ENCODE assay signal across 25 mouse cellular contexts in the genomic region with DNA sequence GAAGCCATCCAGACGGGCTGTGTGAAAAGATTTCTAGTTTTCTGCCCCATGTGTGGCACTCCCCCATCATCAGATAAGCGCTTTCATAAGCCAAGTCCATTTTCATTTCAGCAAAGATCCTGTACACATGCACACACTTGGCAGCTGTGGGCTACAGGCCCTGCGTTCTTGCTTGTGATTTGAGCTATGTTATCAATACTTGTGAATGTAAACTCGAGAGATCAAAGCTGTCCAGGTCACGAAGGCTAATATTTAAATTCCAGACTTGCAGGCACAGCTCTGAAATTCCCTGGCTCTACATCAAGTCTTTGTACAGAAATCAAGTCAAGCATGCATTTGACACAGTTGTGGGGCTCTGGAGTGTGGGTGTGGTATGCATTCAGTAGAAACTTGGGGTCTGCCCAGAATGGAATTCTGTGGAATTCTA.
DNase-seq lines count a peak whose midpoint lies in the region; ATAC-seq and TF ChIP-seq lines count a peak whose summit lies in the region.
"Had no signal": no experiment of that assay in that cellular context is flagged by ENCODE, and none has a peak within 500 bp of the region (broad histone marks: within the 10 kb centered on the region; RNA-seq: fewer than 3 reads in every experiment).

No protein-coding gene starts in this region.

- no peaks in the 10 kb centered on the region for H3K36me3 ChIP-seq in embryonic facial prominence, embryonic 11.5 days (replicated peaks; ENCODE audit: control insufficient read depth, insufficient read depth, low read depth, low read length)
- H3K36me3 ChIP-seq in embryonic facial prominence, embryonic 10.5 days (replicated peaks), result no peaks in the 10 kb centered on the region
- H3K36me3 ChIP-seq in limb, embryonic 13.5 days, result no peaks in the 10 kb centered on the region
- H3K36me3 ChIP-seq in limb, embryonic 10.5 days, result no peaks in the 10 kb centered on the region
- H3K36me3 ChIP-seq in limb, embryonic 14.5 days (ENCODE audit: control insufficient read depth, insufficient read depth, low read length), result no peaks in the 10 kb centered on the region
- H3K36me3 ChIP-seq: hindbrain, embryonic 10.5 days; midbrain, embryonic 15.5 days had no signal

- no peak overlapping the region for H3K4me2 ChIP-seq in embryonic facial prominence, embryonic 11.5 days (ENCODE audit: low read depth, low read length)
- no peak overlapping the region for H3K4me2 ChIP-seq in limb, embryonic 13.5 days (replicated peaks)
- H3K4me2 ChIP-seq in limb, embryonic 14.5 days (replicated peaks; ENCODE audit: low read depth, low read length, severe bottlenecking), result no peak overlapping the region
- H3K4me2 ChIP-seq: forebrain, embryonic 13.5 days; liver, embryonic 11.5 days; midbrain, embryonic 15.5 days had no signal

- no peaks in the 10 kb centered on the region for H3K27me3 ChIP-seq in embryonic facial prominence, embryonic 11.5 days (ENCODE audit: control insufficient read depth, insufficient read depth, low read length)
- no peaks in the 10 kb centered on the region for H3K27me3 ChIP-seq in embryonic facial prominence, embryonic 10.5 days (replicated peaks; ENCODE audit: low read depth, poor library complexity, severe bottlenecking)
- no peaks in the 10 kb centered on the region for H3K27me3 ChIP-seq in limb, embryonic 13.5 days
- H3K27me3 ChIP-seq in limb, embryonic 10.5 days (ENCODE audit: low read depth, poor library complexity, severe bottlenecking), result no peaks in the 10 kb centered on the region
- no peaks in the 10 kb centered on the region for H3K27me3 ChIP-seq in limb, embryonic 14.5 days (ENCODE audit: control insufficient read depth, insufficient read depth, low read length)
- H3K27me3 ChIP-seq: forebrain, embryonic 13.5 days; midbrain, embryonic 15.5 days had no signal

- no peaks in the 10 kb centered on the region for H3K9me3 ChIP-seq in embryonic facial prominence, embryonic 11.5 days (replicated peaks; ENCODE audit: control insufficient read depth, low read length)
- H3K9me3 ChIP-seq in embryonic facial prominence, embryonic 10.5 days, result no peaks in the 10 kb centered on the region
- no peaks in the 10 kb centered on the region for H3K9me3 ChIP-seq in limb, embryonic 13.5 days
- H3K9me3 ChIP-seq in limb, embryonic 10.5 days (replicated peaks), result no peaks in the 10 kb centered on the region
- H3K9me3 ChIP-seq in limb, embryonic 14.5 days (ENCODE audit: control insufficient read depth, low read length), result no peaks in the 10 kb centered on the region
- H3K9me3 ChIP-seq: forebrain, embryonic 13.5 days; hindbrain, embryonic 10.5 days; midbrain, embryonic 15.5 days had no signal

- no peak for TF ChIP-seq POLR2A in limb, embryonic 14.5 days (IDR thresholded peaks at IDR 0.05; ENCODE audit: borderline replicate concordance, extremely low read depth, insufficient read depth, insufficient read length)

- H3K4me3 ChIP-seq in embryonic facial prominence, embryonic 11.5 days (ENCODE audit: low read depth, low read length), result no peak overlapping the region
- no peak overlapping the region for H3K4me3 ChIP-seq in embryonic facial prominence, embryonic 10.5 days
- no peak overlapping the region for H3K4me3 ChIP-seq in limb, embryonic 13.5 days
- no peak overlapping the region for H3K4me3 ChIP-seq in limb, embryonic 10.5 days
- H3K4me3 ChIP-seq in limb, embryonic 14.5 days (replicated peaks; ENCODE audit: low read length), result no peak overlapping the region
- H3K4me3 ChIP-seq: forebrain, embryonic 13.5 days; hindbrain, embryonic 10.5 days; midbrain, embryonic 15.5 days; myocyte had no signal

- ATAC-seq in embryonic facial prominence, embryonic 11.5 days (replicated peaks; ENCODE audit: insufficient number of reproducible peaks, low FRiP score, low TSS enrichment, low read depth), result no peak
- peak; percentile 44; the same call in 1 of the 2 replicates for ATAC-seq in limb, embryonic 13.5 days (ENCODE audit: low FRiP score, low read depth)
- ATAC-seq in limb, embryonic 14.5 days (ENCODE audit: low FRiP score, low read depth), result peak; percentile 37; the same call in 1 of the 2 replicates
- ATAC-seq: activated CD4-positive, CD25-positive, alpha-beta regulatory T cell, adult 4 months; forebrain, embryonic 13.5 days; hindbrain, postnatal 0 days; intestine, postnatal 0 days; lung, postnatal 0 days; midbrain, embryonic 15.5 days had no signal

- peak; percentile 21 for DNase-seq in embryonic facial prominence, embryonic 11.5 days (ENCODE audit: low spot score)
- DNase-seq in embryonic facial prominence, embryonic 10.5 days (ENCODE audit: low spot score), result no peak
- DNase-seq in limb, embryonic 10.5 days (ENCODE audit: low spot score), result no peak
- DNase-seq in Muller cell, postnatal 12 days (ENCODE audit: inconsistent ontology term), result peak; percentile 93
- peak; percentile 52 for DNase-seq in limb, embryonic 14.5 days (ENCODE audit: low spot score)
- no peak for DNase-seq in layer of hippocampus, postnatal 36 days
- no peak for DNase-seq in layer of hippocampus, adult 8-10 months (ENCODE audit: low spot score in 2 of 2)
- DNase-seq: adrenal gland, postnatal 14 days; cerebellum, adult 11 months; cerebellum, postnatal 10 days; gastrocnemius, postnatal 10 days; kidney, postnatal 36 days; layer of hippocampus, adult 9-11 months; right cerebral cortex, postnatal 14 days; thymus, postnatal 4 days had no signal

- no peaks in the 10 kb centered on the region for H3K4me1 ChIP-seq in embryonic facial prominence, embryonic 11.5 days (ENCODE audit: control insufficient read depth, insufficient read depth, low read length)
- H3K4me1 ChIP-seq in embryonic facial prominence, embryonic 10.5 days, result peaks cover 8% of the 10 kb centered on the region
- H3K4me1 ChIP-seq in limb, embryonic 13.5 days, result peaks cover 13% of the 10 kb centered on the region
- peaks cover 2% of the 10 kb centered on the region; the same call in 1 of the 2 replicates for H3K4me1 ChIP-seq in limb, embryonic 10.5 days
- no peaks in the 10 kb centered on the region for H3K4me1 ChIP-seq in limb, embryonic 14.5 days (ENCODE audit: control insufficient read depth, insufficient read depth, low read length)
- H3K4me1 ChIP-seq: midbrain, embryonic 15.5 days had no signal

- no peak overlapping the region for H3K9ac ChIP-seq in embryonic facial prominence, embryonic 11.5 days (replicated peaks; ENCODE audit: low read length)
- no peak overlapping the region for H3K9ac ChIP-seq in limb, embryonic 13.5 days
- no peak overlapping the region for H3K9ac ChIP-seq in limb, embryonic 14.5 days (ENCODE audit: low read depth, low read length, severe bottlenecking)
- H3K9ac ChIP-seq: forebrain, embryonic 13.5 days; midbrain, embryonic 15.5 days had no signal

- WGBS in embryonic facial prominence, embryonic 11.5 days, result 59% methylated on average over 5 of the region's 5 CpGs
- WGBS in embryonic facial prominence, embryonic 10.5 days, result 72% methylated on average over 5 of the region's 5 CpGs
- WGBS in limb, embryonic 13.5 days, result 50% methylated on average over 5 of the region's 5 CpGs
- WGBS in limb, embryonic 10.5 days, result 69% methylated on average over 5 of the region's 5 CpGs
- 43% methylated on average over 5 of the region's 5 CpGs for WGBS in limb, embryonic 14.5 days

- no peak overlapping the region for H3K27ac ChIP-seq in embryonic facial prominence, embryonic 11.5 days (replicated peaks; ENCODE audit: low read depth, low read length)
- no peak overlapping the region for H3K27ac ChIP-seq in embryonic facial prominence, embryonic 10.5 days (replicated peaks)
- no peak overlapping the region for H3K27ac ChIP-seq in limb, embryonic 13.5 days
- no peak overlapping the region for H3K27ac ChIP-seq in limb, embryonic 10.5 days
- H3K27ac ChIP-seq in limb, embryonic 14.5 days (replicated peaks; ENCODE audit: low read depth, low read length), result no peak overlapping the region
- H3K27ac ChIP-seq: forebrain, embryonic 13.5 days; hindbrain, embryonic 10.5 days; hindbrain, postnatal 0 days; midbrain, embryonic 15.5 days had no signal

Comparison
In these comparisons a context has a peak if more than half of its experiments do, and no peak if none do; other contexts are left out.
1. DNase-seq: peak in embryonic facial prominence, embryonic 11.5 days (single experiment), Muller cell, postnatal 12 days (single experiment) and limb, embryonic 14.5 days (single experiment); none in embryonic facial prominence, embryonic 10.5 days (single experiment), limb, embryonic 10.5 days (single experiment), layer of hippocampus, postnatal 36 days (0 of 2) and layer of hippocampus, adult 8-10 months (0 of 2).